Comparison of ENCODE assay signal across 11 mouse cellular contexts in the genomic region with DNA sequence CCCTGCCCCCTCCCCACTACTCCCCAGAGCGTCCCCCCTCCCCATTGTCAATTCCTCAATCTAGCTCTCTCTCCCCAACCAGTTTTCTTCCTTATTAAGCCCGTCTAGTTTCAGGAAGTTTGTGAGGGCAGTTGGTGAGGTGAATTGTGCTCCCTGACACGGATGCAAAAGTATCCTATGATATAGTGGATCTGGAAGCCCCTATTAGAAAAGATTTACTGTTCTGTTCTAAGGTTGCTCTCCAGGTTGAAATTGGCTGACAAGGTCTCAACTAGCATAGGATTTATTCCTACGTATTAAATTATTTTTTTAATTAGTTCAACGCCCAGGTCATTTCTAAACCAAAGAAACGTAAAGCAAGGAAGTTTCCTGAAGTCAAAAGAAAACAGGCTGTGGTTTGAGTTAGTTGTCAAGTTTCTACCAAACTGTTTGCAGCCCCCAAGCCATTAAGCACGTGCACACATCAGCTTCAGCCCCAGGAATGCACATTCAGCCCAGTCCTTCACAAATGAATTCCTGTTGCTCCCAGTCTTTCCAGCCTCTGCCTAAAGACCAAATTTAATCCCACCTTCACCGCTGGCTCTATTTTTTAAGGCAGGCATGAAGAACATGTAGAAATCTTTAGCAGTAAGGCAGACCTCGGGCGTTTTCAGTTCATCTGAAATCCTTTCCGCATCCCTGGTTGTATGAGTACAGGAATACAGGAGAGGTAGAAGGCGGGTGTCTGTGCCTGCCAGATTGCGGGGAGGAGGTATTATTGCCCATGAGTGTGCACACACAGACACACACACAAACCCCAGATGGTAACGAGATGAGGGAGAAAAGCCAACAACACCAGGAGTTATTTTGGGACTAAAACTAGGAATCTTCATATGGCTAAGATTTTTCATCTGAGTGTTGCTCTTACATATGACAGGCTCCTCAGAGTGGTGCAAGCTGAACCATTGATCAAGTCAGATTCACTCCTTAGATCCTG.
A peak's percentile ranks its signal among the peaks of the same experiment; 100 is the strongest.
DNase-seq lines count a peak whose midpoint lies in the region; ATAC-seq and TF ChIP-seq lines count a peak whose summit lies in the region.
"Had no signal": no experiment of that assay in that cellular context is flagged by ENCODE, and none has a peak within 500 bp of the region (broad histone marks: within the 10 kb centered on the region; RNA-seq: fewer than 3 reads in every experiment).

No protein-coding gene starts in this region.

- no peaks in the 10 kb centered on the region for H3K9me3 ChIP-seq in forebrain, embryonic 15.5 days
- H3K9me3 ChIP-seq in forebrain, embryonic 12.5 days = no peaks in the 10 kb centered on the region
- H3K9me3 ChIP-seq in forebrain, postnatal 0 days (ENCODE audit: low read length) = no peaks in the 10 kb centered on the region
- no peaks in the 10 kb centered on the region for H3K9me3 ChIP-seq in heart, embryonic 12.5 days (replicated peaks)
- H3K9me3 ChIP-seq: midbrain, embryonic 15.5 days had no signal

- no peak overlapping the region for H3K4me2 ChIP-seq in forebrain, embryonic 15.5 days (replicated peaks)
- H3K4me2 ChIP-seq in forebrain, embryonic 12.5 days = no peak overlapping the region
- no peak overlapping the region for H3K4me2 ChIP-seq in forebrain, postnatal 0 days (ENCODE audit: low read depth)
- H3K4me2 ChIP-seq in heart, embryonic 12.5 days = no peak overlapping the region
- H3K4me2 ChIP-seq: midbrain, embryonic 15.5 days had no signal

- H3K27me3 ChIP-seq in forebrain, embryonic 15.5 days = no peaks in the 10 kb centered on the region
- no peaks in the 10 kb centered on the region for H3K27me3 ChIP-seq in forebrain, embryonic 12.5 days
- H3K27me3 ChIP-seq in forebrain, postnatal 0 days (ENCODE audit: insufficient read depth, low read length) = no peaks in the 10 kb centered on the region
- H3K27me3 ChIP-seq in heart, embryonic 12.5 days (replicated peaks) = no peaks in the 10 kb centered on the region
- H3K27me3 ChIP-seq: midbrain, embryonic 15.5 days had no signal

- 68% methylated on average over 14 of the region's 14 CpGs for WGBS in forebrain, embryonic 15.5 days
- WGBS in forebrain, embryonic 12.5 days = 74% methylated on average over 14 of the region's 14 CpGs
- 64% methylated on average over 14 of the region's 14 CpGs for WGBS in forebrain, postnatal 0 days
- WGBS in heart, embryonic 12.5 days = 70% methylated on average over 14 of the region's 14 CpGs

- peak; percentile 77 for DNase-seq in forebrain, postnatal 0 days
- peak; percentile 32 to 72 for DNase-seq in layer of hippocampus, postnatal 14 days (ENCODE audit: low spot score in 2 of 2)
- peak; percentile 76 to 77 for DNase-seq in right cerebral cortex, adult 2 months (ENCODE audit: low spot score in 2 of 2)
- no peak for DNase-seq in spleen, adult 12 weeks (ENCODE audit: low spot score)
- no peak for DNase-seq in ovary, postnatal 36 days (ENCODE audit: low spot score)
- DNase-seq: cerebellum, adult 9-11 months had no signal

- H3K36me3 ChIP-seq in forebrain, embryonic 15.5 days = no peaks in the 10 kb centered on the region
- H3K36me3 ChIP-seq in forebrain, embryonic 12.5 days (replicated peaks) = no peaks in the 10 kb centered on the region
- H3K36me3 ChIP-seq in forebrain, postnatal 0 days (ENCODE audit: insufficient read depth) = no peaks in the 10 kb centered on the region
- no peaks in the 10 kb centered on the region for H3K36me3 ChIP-seq in heart, embryonic 12.5 days
- H3K36me3 ChIP-seq: midbrain, embryonic 15.5 days had no signal

- H3K4me3 ChIP-seq in forebrain, embryonic 15.5 days = no peak overlapping the region
- no peak overlapping the region for H3K4me3 ChIP-seq in forebrain, embryonic 12.5 days (replicated peaks)
- no peak overlapping the region for H3K4me3 ChIP-seq in forebrain, postnatal 0 days (ENCODE audit: low read depth, low read length)
- H3K4me3 ChIP-seq in heart, embryonic 12.5 days = no peak overlapping the region
- H3K4me3 ChIP-seq: midbrain, embryonic 15.5 days had no signal

- ATAC-seq in forebrain, embryonic 15.5 days (replicated peaks) = peak; percentile 82
- no peak for ATAC-seq in forebrain, embryonic 12.5 days (ENCODE audit: low FRiP score)
- ATAC-seq in forebrain, postnatal 0 days = peak; percentile 90
- ATAC-seq in heart, embryonic 12.5 days (ENCODE audit: insufficient number of reproducible peaks, low FRiP score) = no peak
- ATAC-seq: lung, postnatal 0 days; midbrain, embryonic 15.5 days had no signal

- peak overlapping the region; percentile 63 for H3K27ac ChIP-seq in forebrain, embryonic 15.5 days (replicated peaks)
- no peak overlapping the region for H3K27ac ChIP-seq in forebrain, embryonic 12.5 days
- H3K27ac ChIP-seq in forebrain, postnatal 0 days (ENCODE audit: low read depth, low read length) = peak overlapping the region; percentile 57
- no peak overlapping the region for H3K27ac ChIP-seq in heart, embryonic 12.5 days (ENCODE audit: poor library complexity, severe bottlenecking)
- H3K27ac ChIP-seq: midbrain, embryonic 15.5 days had no signal

- no peak overlapping the region for H3K9ac ChIP-seq in forebrain, embryonic 15.5 days (replicated peaks)
- no peak overlapping the region for H3K9ac ChIP-seq in forebrain, embryonic 12.5 days
- H3K9ac ChIP-seq in forebrain, postnatal 0 days = no peak overlapping the region
- no peak overlapping the region for H3K9ac ChIP-seq in heart, embryonic 12.5 days
- H3K9ac ChIP-seq: midbrain, embryonic 15.5 days had no signal

- no peaks in the 10 kb centered on the region for H3K4me1 ChIP-seq in forebrain, embryonic 15.5 days
- H3K4me1 ChIP-seq in forebrain, embryonic 12.5 days = no peaks in the 10 kb centered on the region
- H3K4me1 ChIP-seq in forebrain, postnatal 0 days (ENCODE audit: insufficient read depth) = no peaks in the 10 kb centered on the region
- peaks cover 4% of the 10 kb centered on the region for H3K4me1 ChIP-seq in heart, embryonic 12.5 days (replicated peaks)
- H3K4me1 ChIP-seq: midbrain, embryonic 15.5 days had no signal

- no peak for TF ChIP-seq CTCF in forebrain, postnatal 0 days (IDR thresholded peaks at IDR 0.05; ENCODE audit: low read depth)

Comparison
In these comparisons a context has a peak if more than half of its experiments do, and no peak if none do; other contexts are left out.
1. ATAC-seq: peak in forebrain, embryonic 15.5 days (single experiment) and forebrain, postnatal 0 days (single experiment); none in forebrain, embryonic 12.5 days (single experiment) and heart, embryonic 12.5 days (single experiment).
2. H3K27ac ChIP-seq: peak in forebrain, embryonic 15.5 days (single experiment) and forebrain, postnatal 0 days (single experiment); none in forebrain, embryonic 12.5 days (single experiment) and heart, embryonic 12.5 days (single experiment).
3. DNase-seq: peak in forebrain, postnatal 0 days (single experiment), layer of hippocampus, postnatal 14 days (2 of 2) and right cerebral cortex, adult 2 months (2 of 2); none in spleen, adult 12 weeks (single experiment) and ovary, postnatal 36 days (single experiment).